Mouse (Mus musculus) hematopoietic multipotent progenitor cell, adult 10-12 weeks (in vitro differentiated cells): Measurements from ENCODE around the gene Gm10184. TPM values are rescaled to one million over a fixed set of nuclear protein-coding genes. Genes with fewer than 3 reads are reported as not detected.

Source experiments
- polyA plus RNA-seq: library from polyadenylated mRNA; stranded (reverse); fragments of >175 nt; gene quantifications from 2 replicates; pipeline ENCODE4 v1.2.3, GENCODE M21; 2012; ENCODE audit warnings: low replicate concordance

The Gm10184 gene
- polyA plus RNA-seq = 0.94 and 2.0 TPM in 2 replicates

DNA sequence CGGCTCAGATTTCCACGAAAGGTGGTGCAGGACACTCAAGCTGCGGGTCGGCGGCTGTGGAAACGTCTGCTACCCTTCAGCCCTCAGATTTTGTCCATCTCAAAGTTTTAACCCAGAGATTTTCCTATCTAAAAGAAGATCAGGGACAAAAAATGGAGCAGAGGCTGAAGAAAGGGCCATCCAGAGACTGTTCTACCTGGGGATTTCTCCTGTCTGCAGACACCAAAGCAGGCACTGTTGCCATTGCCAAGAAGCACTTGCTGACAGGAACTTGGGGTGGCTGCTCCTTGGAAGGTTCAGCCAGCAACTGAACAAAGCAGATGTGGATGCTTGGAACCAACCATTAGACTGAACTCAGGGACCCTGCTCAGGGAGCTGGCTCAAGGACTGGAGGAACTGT is at the start of gene Gm10184:
Gm10184 (minus strand) TSS at position 101 of the 400 bp plus-strand sequence.

